Mouse (Mus musculus): ENCODE measurements around the gene Tenm4.

Tenm4 gene

DNA sequence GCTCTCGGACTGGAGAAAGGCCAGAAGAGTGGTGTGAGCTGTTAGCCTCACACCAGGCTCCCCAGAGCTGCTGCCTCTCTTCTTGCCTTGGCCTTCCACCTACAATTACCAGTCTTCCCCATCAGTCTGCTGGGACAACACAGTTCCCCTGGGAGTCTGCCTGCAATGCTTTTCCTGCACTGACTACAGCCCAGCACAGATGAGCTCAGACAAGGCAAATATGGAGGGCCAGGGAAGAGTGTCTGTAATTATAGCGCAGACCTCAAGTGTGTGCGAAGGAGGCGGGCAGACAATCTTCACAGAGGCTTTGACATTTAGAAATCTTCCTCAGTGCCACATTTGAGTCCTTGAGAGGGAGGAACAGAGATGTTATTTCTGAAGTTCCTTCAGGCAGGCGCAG lies 509.4 kb downstream of the Tenm4 start:
- DNase-seq (ENCODE audit: low spot score): no peak

GRCm38 (mm10) chr7:96681808-96682207 lies 510.8 kb downstream of the Tenm4 start:
- DNase-seq (ENCODE audit: low spot score): no peak

GRCm38 (mm10) chr7:96688141-96688540 lies 517.1 kb downstream of the Tenm4 start:
- DNase-seq (ENCODE audit: low spot score): no peak

DNA sequence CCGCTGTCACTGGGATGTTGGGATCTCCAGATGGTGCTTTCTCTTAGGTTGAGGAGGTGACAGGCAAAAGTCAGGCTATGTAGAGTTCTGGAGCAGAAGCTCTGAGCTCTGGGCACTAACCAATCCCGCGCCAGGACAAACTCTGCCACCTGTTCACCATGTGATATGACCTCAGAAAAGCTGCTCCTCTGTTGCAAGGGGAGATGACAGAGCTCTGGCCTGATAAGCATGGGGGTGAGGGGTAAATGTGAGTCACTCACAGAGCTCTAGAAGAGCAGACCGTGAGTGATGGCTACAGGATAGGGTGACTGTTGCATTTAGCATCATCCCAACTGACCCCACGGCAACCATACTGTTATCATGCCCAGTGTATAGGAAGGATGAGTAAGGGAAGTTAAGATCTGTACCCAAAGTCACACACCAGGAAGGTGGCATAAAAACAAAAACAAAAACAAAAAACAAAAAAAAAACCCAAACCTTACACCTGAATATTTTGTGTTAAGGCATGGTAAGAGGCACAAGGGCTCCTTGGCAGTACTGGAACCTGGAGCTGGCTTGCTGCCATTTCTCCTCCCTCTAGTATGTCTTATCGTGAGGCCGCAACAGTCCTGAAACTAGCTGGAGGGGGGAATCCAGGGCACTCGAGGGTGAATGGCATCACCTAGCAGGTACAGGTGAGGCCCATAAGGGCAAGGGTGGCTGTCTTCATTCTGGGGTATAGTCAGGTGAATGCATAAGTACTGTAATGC lies 530.2 kb downstream of the Tenm4 start:
- no peak for DNase-seq (ENCODE audit: low spot score)

DNA sequence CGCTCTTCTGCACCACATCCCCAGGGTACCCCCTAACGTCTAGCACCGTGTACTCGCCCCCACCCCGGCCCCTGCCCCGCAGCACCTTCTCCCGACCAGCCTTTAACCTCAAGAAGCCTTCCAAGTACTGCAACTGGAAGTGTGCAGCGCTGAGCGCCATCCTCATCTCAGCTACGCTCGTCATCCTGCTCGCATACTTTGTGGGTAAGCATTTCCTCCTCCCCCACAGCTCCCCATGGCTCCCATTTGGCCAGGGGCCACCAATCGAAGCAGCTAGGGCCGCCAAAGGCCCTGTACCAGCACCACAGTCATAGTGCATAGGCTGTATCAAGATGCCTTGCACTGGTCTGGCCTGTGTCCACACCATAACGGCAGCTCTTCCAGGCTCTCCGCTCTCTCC lies 532.9 kb downstream of the Tenm4 start:
- DNase-seq (ENCODE audit: low spot score): no peak

- DNase-seq (ENCODE audit: low spot score): no peak
Measured at GRCm38 (mm10) chr7:96705307-96706129, 534.5 kb downstream of the Tenm4 start.

GRCm38 (mm10) chr7:96706531-96706930 lies 535.5 kb downstream of the Tenm4 start:
- DNase-seq (ENCODE audit: low spot score): no peak

- DNase-seq (ENCODE audit: low spot score): no peak
Measured at GRCm38 (mm10) chr7:96707112-96707511, 536.1 kb downstream of the Tenm4 start.

- DNase-seq (ENCODE audit: low spot score): no peak
Measured at GRCm38 (mm10) chr7:96708071-96708470, 537.0 kb downstream of the Tenm4 start.

DNA sequence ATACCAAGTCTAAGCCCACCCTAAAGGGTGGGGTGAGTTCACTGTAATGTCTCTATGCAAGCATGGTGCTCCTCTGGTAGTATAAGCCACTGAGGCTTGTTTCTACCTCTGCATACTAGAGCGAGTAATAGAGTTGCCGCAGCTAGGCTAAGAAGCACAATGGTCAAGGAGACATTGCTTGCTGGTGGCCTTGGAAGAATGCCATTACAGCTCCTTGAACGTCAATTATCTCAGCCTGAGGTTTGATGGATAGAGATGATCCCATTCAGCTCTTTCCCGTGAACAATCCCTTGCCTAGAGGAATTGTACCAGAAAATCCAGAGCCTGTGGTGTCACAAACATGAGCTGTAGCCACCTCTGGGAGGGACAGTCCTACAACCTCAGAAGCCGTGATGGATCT lies 537.5 kb downstream of the Tenm4 start:
- DNase-seq (ENCODE audit: low spot score): no peak

DNA sequence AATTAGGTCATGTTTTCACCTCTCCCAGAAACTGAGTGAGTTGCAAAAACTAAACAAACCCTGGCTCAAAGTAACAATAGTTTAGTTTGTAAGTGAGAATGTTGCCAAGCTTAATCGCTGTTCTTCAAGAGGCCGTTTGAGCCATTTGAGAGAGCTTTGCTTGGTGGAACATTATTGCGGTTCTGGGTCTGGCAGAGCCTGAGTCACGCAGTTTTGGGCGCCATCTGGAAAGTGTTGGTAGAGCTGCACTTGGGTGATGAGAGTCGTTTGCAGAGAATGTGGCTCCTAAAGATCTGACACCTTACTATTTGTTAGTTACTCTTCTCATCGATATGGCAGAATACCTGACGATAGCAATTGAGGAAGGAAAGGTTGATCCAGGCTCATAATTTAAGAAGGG lies 537.9 kb downstream of the Tenm4 start:
- no peak for DNase-seq (ENCODE audit: low spot score)

DNA sequence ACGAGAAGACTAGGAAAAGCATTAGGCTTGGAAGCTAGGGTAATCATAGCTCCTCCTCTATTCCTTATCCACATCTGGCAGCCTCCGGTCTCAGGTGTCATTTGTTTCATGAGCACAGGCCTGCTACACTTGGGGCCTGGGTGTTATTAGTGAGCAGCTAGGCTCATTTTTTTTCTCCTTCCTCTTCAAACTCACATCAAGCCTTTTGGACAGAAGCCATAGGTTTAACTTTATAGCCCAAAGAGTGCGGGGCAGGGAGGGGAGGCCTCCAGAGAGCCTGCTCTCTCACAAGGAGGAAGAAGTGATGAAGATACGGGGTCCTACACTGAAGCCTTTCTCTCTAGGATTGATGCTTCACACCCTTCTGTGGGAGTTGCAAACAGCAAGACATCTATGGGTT lies 538.8 kb downstream of the Tenm4 start:
- DNase-seq (ENCODE audit: low spot score): no peak

GRCm38 (mm10) chr7:96710658-96711071 lies 539.6 kb downstream of the Tenm4 start:
- no peak for DNase-seq (ENCODE audit: low spot score)

- no peak for DNase-seq (ENCODE audit: low spot score)
Measured at GRCm38 (mm10) chr7:96712876-96713275, 541.8 kb downstream of the Tenm4 start.

DNA sequence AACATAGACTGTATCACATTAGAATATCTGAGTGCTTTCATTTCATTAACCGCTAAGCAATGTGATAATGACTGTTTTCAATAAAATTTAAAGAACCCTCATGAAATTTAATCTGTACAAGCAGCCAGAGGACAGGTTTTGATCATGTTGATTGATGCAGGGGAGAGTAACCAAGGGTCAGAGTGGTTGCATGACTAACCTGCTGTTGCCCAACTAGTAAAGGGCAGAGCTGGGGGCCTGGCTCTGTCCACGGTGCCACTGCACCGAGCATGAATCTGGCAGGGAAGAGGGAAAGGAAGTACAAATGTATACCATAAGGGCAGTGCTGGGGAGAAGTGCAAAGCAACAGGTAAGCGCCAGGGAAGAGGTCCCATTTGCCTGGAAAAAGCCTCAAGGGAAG lies 545.9 kb downstream of the Tenm4 start:
- DNase-seq (ENCODE audit: low spot score): no peak

GRCm38 (mm10) chr7:96718201-96719155 lies 547.4 kb downstream of the Tenm4 start:
- no peak for DNase-seq (ENCODE audit: low spot score)

- no peak for DNase-seq (ENCODE audit: low spot score)
Measured at GRCm38 (mm10) chr7:96719926-96720325, 548.9 kb downstream of the Tenm4 start.

- DNase-seq (ENCODE audit: low spot score): no peak
Measured at GRCm38 (mm10) chr7:96720465-96720864, 549.4 kb downstream of the Tenm4 start.

GRCm38 (mm10) chr7:96722796-96723195 lies 551.8 kb downstream of the Tenm4 start:
- no peak for DNase-seq (ENCODE audit: low spot score)

DNA sequence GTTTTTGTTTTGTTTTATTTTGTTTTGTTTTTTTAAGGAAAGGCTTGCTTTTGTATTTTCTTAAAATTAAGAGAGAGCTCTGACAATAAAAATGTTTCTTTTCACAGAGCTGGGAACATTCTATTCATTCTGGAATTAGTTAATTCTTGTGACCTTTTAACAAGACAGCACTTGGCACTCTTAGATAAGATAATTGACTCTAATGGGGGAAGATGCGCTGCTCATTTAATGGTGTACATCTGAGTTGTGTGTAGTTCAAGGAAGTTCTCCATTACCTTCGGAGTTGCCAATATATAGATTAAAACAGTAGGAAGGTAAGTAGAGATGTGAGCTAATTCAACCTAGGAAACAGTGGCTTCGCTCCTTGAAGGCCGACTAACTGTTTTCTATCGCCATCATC lies 554.6 kb downstream of the Tenm4 start:
- no peak for DNase-seq (ENCODE audit: low spot score)

GRCm38 (mm10) chr7:96730360-96730759 lies 559.3 kb downstream of the Tenm4 start:
- DNase-seq (ENCODE audit: low spot score): no peak

GRCm38 (mm10) chr7:96731947-96732346 lies 560.9 kb downstream of the Tenm4 start:
- no peak for DNase-seq (ENCODE audit: low spot score)
